Mouse (Mus musculus) ES-Bruce4 (cell line): ENCODE measurements around the gene Fv1.

Experiments used
- CTCF ChIP-seq: IDR thresholded peaks from one replicate; pipeline ENCODE4 v1.8.1; 2011; ENCODE audit warnings: low read depth, low read length
- EP300 ChIP-seq: IDR thresholded peaks from 2 replicates; pipeline ENCODE4 v1.6.1; 2011; ENCODE audit warnings: low read depth, low read length; ENCODE audit not compliant: insufficient read depth
- POLR2A ChIP-seq: IDR thresholded peaks from one replicate; pipeline ENCODE4 v1.8.1; 2011; ENCODE audit warnings: low read length; ENCODE audit not compliant: insufficient read depth

DNA sequence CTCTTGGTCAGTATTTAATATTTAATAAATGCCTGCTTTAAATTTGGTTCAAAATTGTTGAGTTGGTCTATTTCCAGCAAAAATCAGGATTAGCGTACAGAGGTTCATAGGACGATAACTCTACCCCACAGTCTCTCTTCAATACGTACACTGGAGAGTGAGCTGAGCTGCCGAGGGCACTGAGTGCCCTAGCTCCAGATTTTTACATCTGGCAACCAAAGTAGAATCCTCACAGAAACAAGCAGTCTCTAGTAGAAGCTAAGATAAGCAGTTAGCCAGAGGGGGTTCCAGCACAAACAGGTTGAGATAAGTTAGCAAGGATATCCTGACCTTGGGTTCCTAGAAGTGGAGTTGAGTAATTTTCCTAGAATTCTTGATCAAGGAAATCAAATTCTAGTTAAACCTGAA, 20.2 kb upstream of the Fv1 start:
- TF ChIP-seq CTCF (no peak), EP300 (no peak), POLR2A (no peak)
